Mouse (Mus musculus) embryonic fibroblast, embryonic 13.5 days (primary cell): ENCODE results near the gene Csmd2.

Source experiments
- CTCF ChIP-seq: IDR thresholded peaks from 2 replicates; pipeline ENCODE4 v1.5.1; 2011; ENCODE audit warnings: mild to moderate bottlenecking, control low read depth, low read length, moderate library complexity, borderline replicate concordance; ENCODE audit not compliant: insufficient read depth
- POLR2A ChIP-seq: IDR thresholded peaks from 2 replicates; pipeline ENCODE4 v1.6.1; 2011; ENCODE audit warnings: low read depth, mild to moderate bottlenecking, control low read depth, low read length, moderate library complexity

GRCm38 (mm10) chr4:128170181-128170580 is 182.5 kb downstream of the Csmd2 start:
- TF ChIP-seq POLR2A (no peak), CTCF (no peak)
